Mouse (Mus musculus): ENCODE data around the gene Msl1.

GRCm38 (mm10) chr11:98774582-98775347 lies 20.6 kb upstream of the Msl1 start, which contains the start of gene Nr1d1:
- TF ChIP-seq CTCF (IDR thresholded peaks at IDR 0.05; ENCODE audit: low read depth) = no peak
- no peak for TF ChIP-seq EP300 (optimal IDR thresholded peaks at IDR 0.05)

All from stomach, postnatal 0 days (tissue).